ENCODE assay signal across 9 mouse cellular contexts in the genomic region with DNA sequence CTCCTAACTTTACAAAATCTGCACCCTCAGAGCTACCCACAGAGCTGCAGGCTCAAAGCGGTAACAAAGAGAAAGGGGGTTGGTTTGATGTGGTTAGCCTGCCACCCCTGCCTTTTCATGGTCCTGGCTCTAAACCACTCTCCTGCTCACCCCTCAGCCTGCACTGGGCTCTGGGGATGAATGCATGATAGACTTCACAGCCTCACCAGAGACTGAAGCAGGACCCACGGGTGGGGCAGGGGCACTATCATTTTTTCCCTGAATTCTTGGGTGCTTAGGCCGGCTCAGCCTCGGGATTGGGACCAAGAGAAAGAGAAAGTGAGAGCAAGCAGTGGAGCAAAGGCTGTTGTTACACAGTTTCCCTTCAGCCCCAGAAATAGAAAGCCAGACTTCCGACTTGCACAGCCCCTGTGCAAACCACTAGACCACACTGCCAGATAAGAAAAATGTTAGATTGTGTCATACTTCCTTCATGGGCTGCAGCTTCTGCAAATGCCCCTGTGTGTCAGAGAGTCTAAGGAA. TPM values are rescaled to one million over a fixed set of nuclear protein-coding genes. Genes with fewer than 3 reads are reported as not detected.
DNase-seq lines count a peak whose midpoint lies in the region; ATAC-seq and TF ChIP-seq lines count a peak whose summit lies in the region.
"Had no signal": no experiment of that assay in that cellular context is flagged by ENCODE, and none has a peak within 500 bp of the region (broad histone marks: within the 10 kb centered on the region; RNA-seq: fewer than 3 reads in every experiment).

No protein-coding gene starts in this region.

- H3K4me2 ChIP-seq in liver, embryonic 14.5 days (ENCODE audit: low read depth): peak overlapping the region; percentile 16; the same call in 1 of the 2 replicates
- H3K4me2 ChIP-seq: stomach, embryonic 15.5 days had no signal

- H3K9ac ChIP-seq in liver, embryonic 14.5 days (replicated peaks): no peak overlapping the region
- H3K9ac ChIP-seq: stomach, embryonic 15.5 days had no signal

- no peak for TF ChIP-seq CTCF in liver, embryonic 14.5 days (IDR thresholded peaks at IDR 0.05; ENCODE audit: low read depth)

- H3K4me3 ChIP-seq in heart, embryonic 10.5 days: no peak overlapping the region
- H3K4me3 ChIP-seq in liver, embryonic 14.5 days (ENCODE audit: insufficient read depth in 1 of 2, low read depth in 2 of 2, low read length in 2 of 2): no peak overlapping the region
- H3K4me3 ChIP-seq: stomach, embryonic 15.5 days had no signal

- peak; percentile 16; the same call in 1 of the 2 replicates for ATAC-seq in liver, embryonic 14.5 days (ENCODE audit: insufficient read depth)
- peak; percentile 62 for ATAC-seq in neutrophil, adult 5-6 weeks (ENCODE audit: extremely low read depth, insufficient number of reproducible peaks, low FRiP score, poor library complexity, severe bottlenecking)

- peaks cover 36% of the 10 kb centered on the region for H3K27me3 ChIP-seq in heart, embryonic 10.5 days (ENCODE audit: insufficient read depth, poor library complexity, severe bottlenecking)
- no peaks in the 10 kb centered on the region for H3K27me3 ChIP-seq in liver, embryonic 14.5 days (ENCODE audit: control insufficient read depth, insufficient read depth, low read length)
- H3K27me3 ChIP-seq: stomach, embryonic 15.5 days had no signal

- 61% methylated on average over 5 of the region's 5 CpGs for WGBS in heart, embryonic 10.5 days
- 13% methylated on average over 5 of the region's 5 CpGs for WGBS in liver, embryonic 14.5 days (ENCODE audit: insufficient replicate concordance)

- H3K4me1 ChIP-seq in heart, embryonic 10.5 days: peaks cover 18% of the 10 kb centered on the region
- H3K4me1 ChIP-seq in liver, embryonic 14.5 days (replicated peaks; ENCODE audit: control insufficient read depth in 2 of 2, insufficient read depth in 2 of 2, low read length in 1 of 2): peaks cover 0 to 18% of the 10 kb centered on the region in 2 experiments; a peak in 2 of 4 replicates
- H3K4me1 ChIP-seq: stomach, embryonic 15.5 days had no signal

- TF ChIP-seq EP300 in liver, embryonic 14.5 days (IDR thresholded peaks at IDR 0.05; ENCODE audit: low read depth): no peak

- no peaks in the 10 kb centered on the region for H3K36me3 ChIP-seq in heart, embryonic 10.5 days
- H3K36me3 ChIP-seq in liver, embryonic 14.5 days (replicated peaks; ENCODE audit: control insufficient read depth, insufficient read depth, low read depth): no peaks in the 10 kb centered on the region
- H3K36me3 ChIP-seq: stomach, embryonic 15.5 days had no signal

- no peak for DNase-seq in heart, embryonic 10.5 days (ENCODE audit: low spot score)
- no peak for DNase-seq in heart, postnatal 4 days
- peak; percentile 75 for DNase-seq in MEL-GATA-1-ER (ENCODE audit: extremely low read depth, low read depth)
- no peak for DNase-seq in liver, embryonic 14.5 days (ENCODE audit: low read depth in 3 of 3, low spot score in 3 of 3)
- DNase-seq in right cerebral cortex, postnatal 25 days: no peak
- DNase-seq in adipocyte (ENCODE audit: low spot score): no peak
- no peak for DNase-seq in ovary, adult 18-20 months (ENCODE audit: low spot score)

- H3K9me3 ChIP-seq in heart, embryonic 10.5 days: no peaks in the 10 kb centered on the region
- H3K9me3 ChIP-seq in liver, embryonic 14.5 days (ENCODE audit: control insufficient read depth, low read length): no peaks in the 10 kb centered on the region
- H3K9me3 ChIP-seq: stomach, embryonic 15.5 days had no signal

- H3K27ac ChIP-seq in heart, embryonic 10.5 days: 0 out of 2 replicates have a peak overlapping the region, but pooled peaks have one; percentile 5
- H3K27ac ChIP-seq in liver, embryonic 14.5 days: no peak overlapping the region
- H3K27ac ChIP-seq: stomach, embryonic 15.5 days had no signal

RNA-seq across cellular contexts. Expression of gene Lmo2, which starts 12.2 kb away (rescaled TPM):
- polyA plus RNA-seq in heart, embryonic 10.5 days (2016; fragmentation: Nextera tagmentation; extraction: Ambion mirVana): 21.7 and 35.2 TPM in 2 replicates
- 10 to 100 TPM; 25.0 to 25.4 TPM for total RNA-seq in heart, postnatal 4 days (2021)
- polyA plus RNA-seq in liver, embryonic 14.5 days (2012; rRNA removed): 108 and 152 TPM in 2 replicates
- polyA plus RNA-seq in liver, embryonic 14.5 days (2014; fragmentation: Nextera tagmentation; extraction: Ambion mirVana): 143 and 165 TPM in 2 replicates
- total RNA-seq in neutrophil, adult 5-6 weeks (2017): 134 and 151 TPM in 2 replicates
